In genomic region chr15:80974311-80974710, GRCm38 (mm10) we compare ENCODE assay signal across 22 mouse cellular contexts.
"Had no signal": no experiment of that assay in that cellular context is flagged by ENCODE, and none has a peak within 500 bp of the region (broad histone marks: within the 10 kb centered on the region; RNA-seq: fewer than 3 reads in every experiment).

No protein-coding gene starts in this region.

- H3K4me2 ChIP-seq: heart, embryonic 12.5 days; hindbrain, embryonic 12.5 days; hindbrain, embryonic 14.5 days; intestine, embryonic 15.5 days; limb, embryonic 12.5 days; liver, embryonic 11.5 days; liver, embryonic 13.5 days; liver, embryonic 15.5 days had no signal

- H3K36me3 ChIP-seq: intestine, embryonic 15.5 days had no signal

- H3K4me3 ChIP-seq: heart, embryonic 10.5 days; heart, embryonic 12.5 days; hindbrain, embryonic 10.5 days; hindbrain, embryonic 12.5 days; intestine, embryonic 15.5 days; layer of hippocampus, adult 2 months; left cerebral cortex, adult 2 months; limb, embryonic 12.5 days; liver, embryonic 13.5 days; liver, embryonic 15.5 days had no signal

- DNase-seq: gastrocnemius, postnatal 25 days; heart, adult 18-20 months; heart, postnatal 10 days; heart, postnatal 4 days; kidney, adult 8-10 months; kidney, postnatal 14 days; liver; liver, embryonic 13.5 days had no signal

- ATAC-seq: hindbrain, embryonic 16.5 days; inflammation-experienced regulatory T-cells, adult 6 months; intestine, embryonic 15.5 days; intestine, postnatal 0 days had no signal

- H3K27ac ChIP-seq: heart, embryonic 10.5 days; hindbrain, embryonic 10.5 days; hindbrain, embryonic 12.5 days; hindbrain, embryonic 14.5 days; intestine, embryonic 15.5 days; layer of hippocampus, adult 2 months; left cerebral cortex, adult 2 months; limb, embryonic 12.5 days; liver, embryonic 13.5 days; liver, embryonic 15.5 days had no signal

- H3K9me3 ChIP-seq: heart, embryonic 10.5 days; heart, embryonic 12.5 days; hindbrain, embryonic 10.5 days; hindbrain, embryonic 12.5 days; intestine, embryonic 15.5 days; limb, embryonic 12.5 days; liver, embryonic 13.5 days; liver, embryonic 15.5 days had no signal

- H3K27me3 ChIP-seq: heart, embryonic 12.5 days; hindbrain, embryonic 12.5 days; intestine, embryonic 15.5 days; limb, embryonic 12.5 days; liver, embryonic 13.5 days; liver, embryonic 15.5 days had no signal

- H3K9ac ChIP-seq: heart, embryonic 12.5 days; hindbrain, embryonic 12.5 days; hindbrain, embryonic 14.5 days; intestine, embryonic 15.5 days; limb, embryonic 12.5 days; liver, embryonic 13.5 days; liver, embryonic 15.5 days had no signal
